Mouse (Mus musculus): Measurements from ENCODE around the gene Erf. TPM values are rescaled to one million over a fixed set of nuclear protein-coding genes. Genes with fewer than 3 reads are reported as not detected.

Gene Erf
- 10 to 100 TPM; 65.1 to 75.6 TPM for total RNA-seq (2021)

DNA sequence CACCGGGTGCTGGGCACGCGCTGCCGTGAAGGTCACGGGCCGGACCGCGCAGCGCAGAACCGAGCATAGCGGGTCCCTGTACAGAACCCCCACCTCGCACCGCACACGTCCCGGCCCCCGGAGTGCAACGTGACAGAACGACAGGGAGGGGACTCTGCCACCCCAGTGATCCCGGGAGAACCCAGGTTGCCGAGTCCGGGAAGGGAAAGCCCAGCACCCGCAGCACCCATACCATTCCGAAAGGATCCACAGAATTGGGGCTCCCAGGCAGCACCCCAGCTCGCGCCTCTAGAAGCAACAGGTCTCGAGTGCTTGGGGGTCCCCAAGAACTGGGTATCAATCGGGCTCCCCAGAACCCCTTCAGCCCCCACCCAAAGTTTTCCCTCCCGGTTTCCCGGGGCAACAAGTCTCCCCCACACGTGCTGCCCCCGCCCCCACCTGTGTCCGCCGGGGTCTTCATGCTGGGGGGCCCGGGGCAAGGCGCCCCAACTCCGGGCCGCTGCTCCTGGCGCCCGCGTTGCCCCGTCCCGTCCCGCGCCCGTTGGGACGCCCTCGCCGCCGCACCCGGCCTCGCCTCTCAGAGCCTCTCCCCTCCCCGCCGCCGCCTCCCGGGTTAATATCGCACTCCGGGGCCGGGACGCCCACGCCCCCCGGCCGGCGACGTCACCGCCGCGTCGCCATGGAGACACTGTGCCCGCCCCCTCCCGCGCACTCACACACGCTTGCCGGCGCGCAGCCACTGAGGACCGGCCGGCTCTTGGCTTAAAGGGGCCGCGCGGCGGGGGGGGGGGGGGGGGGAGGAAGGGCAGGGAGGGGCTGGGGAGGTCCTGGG is at the start of gene Erf:
Gene Erf (minus strand): TSS at position 621 of the 832 bp plus-strand sequence.
- peak; percentile 96 to 97 for DNase-seq (ENCODE audit: low spot score in 2 of 2)
- intact Hi-C loops (cut with DNase I) = no loop called here

GRCm38 (mm10) chr7:25297454-25298325 is 47.1 kb upstream of the Erf start, which contains the start of gene Pafah1b3:
TSS of gene Pafah1b3 (minus strand) at chr7:25297986.
- intact Hi-C loops (cut with DNase I) = loop anchor here (2.0 kb wide), 1 partner anchor 15 kb away; no protein-coding TSS in a partner anchor

DNA sequence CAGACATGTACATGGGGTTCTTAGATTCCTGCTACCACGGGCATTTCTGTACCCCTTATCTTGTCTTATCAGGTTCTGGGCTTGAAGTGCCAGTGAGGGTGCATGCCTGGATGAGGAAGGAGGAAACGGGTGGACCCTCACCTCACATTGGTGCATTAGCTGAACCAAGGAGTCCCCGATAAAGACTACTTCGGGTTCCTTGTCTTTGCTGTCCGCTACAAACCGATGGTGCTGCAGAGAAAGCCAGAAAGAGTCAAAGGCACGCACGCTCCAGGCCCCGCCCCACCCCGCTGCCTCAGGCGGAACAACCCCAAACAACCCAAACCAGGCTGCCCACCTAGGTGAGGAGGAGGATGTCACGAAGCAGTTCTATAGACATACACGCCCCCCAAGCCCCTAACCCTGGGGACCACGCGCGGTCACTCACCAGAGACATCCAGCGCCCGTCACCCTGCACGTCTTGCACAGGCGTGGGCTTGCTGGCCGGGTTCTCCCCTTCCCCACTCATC is 46.4 kb upstream of the Erf start:
- intact Hi-C loops (cut with DNase I) = loop anchor here (2.0 kb wide), 1 partner anchor 14 kb away; no protein-coding TSS in a partner anchor
- DNase-seq (ENCODE audit: low spot score in 2 of 2) = peak in 1 of 2 experiments; percentile 42

More at GRCm38 (mm10) chr7:25297454-25298325, 47.1 kb upstream of the Erf start, which contains the start of gene Pafah1b3:
- DNase-seq (ENCODE audit: low spot score in 2 of 2) = peak; percentile 80 to 95

- DNase-seq (ENCODE audit: low spot score in 2 of 2) = no peak
- intact Hi-C loops (cut with DNase I) = no loop called here
Measured at GRCm38 (mm10) chr7:25294960-25295722, 44.6 kb upstream of the Erf start.

GRCm38 (mm10) chr7:25294495-25294894 is 43.9 kb upstream of the Erf start:
- intact Hi-C loops (cut with DNase I) = no loop called here
- no peak for DNase-seq (ENCODE audit: low spot score in 2 of 2)

GRCm38 (mm10) chr7:25293191-25293739 is 42.7 kb upstream of the Erf start:
- DNase-seq (ENCODE audit: low spot score in 2 of 2) = no peak
- intact Hi-C loops (cut with DNase I) = no loop called here

DNA sequence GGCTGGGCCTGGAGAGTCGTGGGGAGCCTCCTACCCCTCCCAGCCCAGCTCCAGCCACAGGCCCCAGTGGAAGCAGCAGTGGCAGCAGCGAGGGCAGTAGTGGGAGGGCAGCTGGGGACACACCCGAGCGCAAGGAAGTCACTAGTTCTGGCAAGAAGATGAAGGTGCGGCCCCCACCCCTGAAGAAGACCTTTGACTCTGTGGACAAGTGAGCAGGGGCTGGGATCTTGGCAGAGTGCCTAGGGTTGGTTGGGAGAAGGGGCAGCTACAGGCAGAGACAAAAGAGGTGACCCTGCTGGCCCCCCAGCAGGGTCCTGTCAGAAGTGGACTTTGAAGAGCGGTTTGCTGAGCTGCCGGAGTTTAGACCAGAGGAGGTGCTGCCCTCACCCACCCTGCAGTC is 41.5 kb upstream of the Erf start:
- intact Hi-C loops (cut with DNase I) = no loop called here
- DNase-seq (ENCODE audit: low spot score in 2 of 2) = no peak

- intact Hi-C loops (cut with DNase I) = no loop called here
- no peak for DNase-seq (ENCODE audit: low spot score in 2 of 2)
Measured at GRCm38 (mm10) chr7:25290911-25291310, 40.4 kb upstream of the Erf start.

DNA sequence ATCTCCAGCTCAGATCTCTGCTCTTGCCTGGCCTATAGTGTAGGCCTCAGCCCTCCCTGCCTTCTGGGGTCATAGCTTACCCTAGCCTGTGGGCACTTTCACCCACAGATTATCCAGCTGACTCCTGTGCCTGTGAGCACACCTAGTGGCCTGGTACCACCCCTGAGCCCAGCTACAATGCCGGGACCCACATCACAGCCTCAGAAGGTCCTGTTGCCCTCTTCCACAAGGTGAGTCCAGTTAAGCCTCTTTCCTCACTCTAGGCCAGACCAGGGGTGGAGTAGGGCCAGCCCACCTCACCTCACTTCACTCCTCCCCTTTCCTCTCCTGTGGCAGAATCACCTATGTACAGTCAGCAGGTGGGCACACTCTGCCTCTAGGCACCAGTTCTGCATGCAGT is 39.9 kb upstream of the Erf start:
- DNase-seq (ENCODE audit: low spot score in 2 of 2) = no peak
- intact Hi-C loops (cut with DNase I) = no loop called here

DNA sequence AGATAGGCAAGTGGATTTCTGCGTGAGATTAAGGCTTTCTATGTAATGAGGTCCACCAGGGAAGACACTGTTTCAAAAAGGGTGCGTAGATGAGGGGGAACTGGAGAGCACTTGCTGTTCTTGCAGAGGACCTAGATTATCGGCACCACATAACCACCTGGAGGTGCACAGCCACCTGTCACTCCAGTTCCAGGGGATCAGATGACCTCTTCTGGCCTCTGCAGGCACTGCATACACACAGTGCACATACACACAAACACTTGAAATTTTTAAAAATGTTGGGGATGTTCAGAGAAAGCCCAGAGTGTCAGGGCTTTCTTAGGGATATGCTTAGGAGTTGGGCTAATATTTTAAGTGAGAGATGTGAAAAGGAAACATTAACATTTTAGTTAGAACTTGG is 39.4 kb upstream of the Erf start:
- no peak for DNase-seq (ENCODE audit: low spot score in 2 of 2)
- intact Hi-C loops (cut with DNase I) = no loop called here

GRCm38 (mm10) chr7:25288721-25289120 is 38.2 kb upstream of the Erf start:
- no peak for DNase-seq (ENCODE audit: low spot score in 2 of 2)
- intact Hi-C loops (cut with DNase I) = no loop called here

- intact Hi-C loops (cut with DNase I) = no loop called here
- no peak for DNase-seq (ENCODE audit: low spot score in 2 of 2)
Measured at GRCm38 (mm10) chr7:25288011-25288410, 37.5 kb upstream of the Erf start.

DNA sequence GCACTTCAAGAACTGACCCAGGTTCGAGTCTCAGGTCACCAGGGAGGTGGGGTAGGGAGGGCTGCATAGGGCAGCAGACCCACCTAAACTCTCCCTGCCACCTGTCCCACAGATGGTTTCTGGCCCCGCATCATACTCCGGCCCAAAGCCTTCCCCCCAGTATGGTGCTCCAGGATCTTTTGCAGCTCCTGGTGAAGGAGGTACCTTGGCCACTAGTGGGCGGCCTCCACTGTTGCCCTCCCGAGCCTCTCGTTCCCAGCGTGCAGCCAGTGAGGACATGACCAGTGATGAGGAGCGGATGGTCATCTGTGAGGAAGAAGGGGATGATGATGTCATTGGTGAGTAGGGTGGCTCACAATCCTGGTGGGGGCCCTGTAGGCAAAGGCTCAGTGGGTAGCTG is 36.4 kb upstream of the Erf start:
- no peak for DNase-seq (ENCODE audit: low spot score in 2 of 2)
- intact Hi-C loops (cut with DNase I) = no loop called here

DNA sequence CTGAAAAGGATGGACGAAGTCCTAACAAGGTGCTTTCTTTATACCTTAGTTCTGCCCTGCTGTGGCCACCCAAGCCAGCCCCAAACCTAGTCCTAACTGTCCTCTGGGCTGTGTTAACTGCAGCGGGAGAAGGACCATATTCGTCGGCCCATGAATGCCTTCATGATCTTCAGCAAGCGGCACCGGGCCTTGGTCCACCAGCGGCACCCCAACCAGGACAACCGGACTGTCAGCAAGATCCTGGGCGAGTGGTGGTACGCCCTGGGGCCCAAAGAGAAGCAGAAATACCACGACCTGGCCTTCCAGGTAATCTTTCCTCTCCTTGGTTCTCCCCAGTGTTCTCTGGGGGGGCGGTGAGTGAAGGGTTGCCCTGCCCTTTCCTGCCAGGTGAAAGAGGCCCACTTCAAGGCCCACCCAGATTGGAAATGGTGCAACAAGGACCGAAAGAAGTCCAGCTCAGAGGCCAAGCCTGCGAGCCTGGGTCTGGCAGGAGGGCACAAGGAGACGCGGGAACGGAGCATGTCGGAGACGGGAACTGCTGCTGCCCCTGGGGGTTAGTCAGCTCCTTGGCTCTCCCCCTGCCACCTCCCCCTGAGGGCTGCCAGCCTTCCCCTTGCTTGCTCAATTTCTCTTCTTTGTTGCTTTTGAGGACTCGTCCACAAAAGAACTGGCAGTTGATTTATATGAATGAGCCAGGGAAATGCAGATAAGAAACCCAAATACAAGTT is 35.1 kb upstream of the Erf start:
- DNase-seq (ENCODE audit: low spot score in 2 of 2) = no peak
- intact Hi-C loops (cut with DNase I) = no loop called here

- DNase-seq (ENCODE audit: low spot score in 2 of 2) = no peak
- intact Hi-C loops (cut with DNase I) = no loop called here
Measured at GRCm38 (mm10) chr7:25284766-25285165, 34.2 kb upstream of the Erf start.

- intact Hi-C loops (cut with DNase I) = no loop called here
- no peak for DNase-seq (ENCODE audit: low spot score in 2 of 2)
Measured at GRCm38 (mm10) chr7:25284171-25284570, 33.6 kb upstream of the Erf start.

- DNase-seq (ENCODE audit: low spot score in 2 of 2) = no peak
- intact Hi-C loops (cut with DNase I) = loop anchor here (2.0 kb wide), 1 partner anchor 13 kb away; the partner anchor contains the start of gene Pafah1b3
Measured at GRCm38 (mm10) chr7:25283637-25284036, 33.1 kb upstream of the Erf start.

DNA sequence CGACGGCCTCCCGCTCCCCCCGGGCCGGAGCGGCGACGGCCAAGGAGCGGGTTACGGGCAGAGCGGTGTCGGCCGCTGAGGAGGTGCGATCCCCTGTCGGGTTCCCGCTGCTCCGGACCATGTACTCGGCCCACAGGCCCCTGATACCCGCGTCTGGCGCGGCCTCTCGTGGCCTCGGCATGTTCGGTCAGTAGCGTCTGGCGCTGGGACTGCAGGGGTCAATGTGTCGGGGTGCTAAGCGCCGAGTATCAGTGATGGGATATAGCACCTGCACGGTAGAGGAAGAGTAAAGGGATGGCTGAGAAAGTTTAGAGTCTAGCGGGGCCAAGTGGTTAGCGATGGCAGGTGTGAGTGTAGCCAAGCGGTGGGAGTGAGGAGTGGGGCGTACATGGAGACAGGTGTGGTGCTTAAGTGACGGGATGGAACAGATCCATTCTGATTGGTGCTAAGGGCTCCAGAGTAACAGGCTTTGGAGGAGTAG is 32.2 kb upstream of the Erf start:
- peak; percentile 38 to 42 for DNase-seq (ENCODE audit: low spot score in 2 of 2)
- intact Hi-C loops (cut with DNase I) = loop anchor here (1.0 to 2.0 kb wide), 2 partner anchors 14 to 34 kb away; partner anchors contain the start of gene Pafah1b3

All from left cerebral cortex, postnatal 25 days (tissue).